Mouse (Mus musculus): ENCODE data around the gene Ifitm1.

DNA sequence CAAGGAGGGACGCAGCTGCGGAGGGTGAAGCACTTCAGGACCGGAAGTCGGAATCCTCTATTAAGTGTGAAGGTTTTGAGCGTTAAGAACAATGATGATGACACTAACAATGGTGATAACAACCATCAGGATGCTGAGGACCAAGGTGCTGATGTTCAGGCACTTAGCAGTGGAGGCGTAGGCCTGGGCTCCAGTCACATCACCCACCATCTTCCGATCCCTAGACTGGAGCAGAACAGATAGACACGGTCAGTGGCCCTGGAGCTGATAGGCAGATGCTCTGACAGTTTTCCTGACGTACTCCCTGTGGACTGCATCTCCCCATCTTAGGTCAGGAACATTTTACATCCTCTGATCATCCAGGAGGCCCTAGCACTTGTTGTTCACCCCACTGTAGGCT lies 42.6 kb downstream of the Ifitm1 start:
- TF ChIP-seq POLR2A (IDR thresholded peaks at IDR 0.05; ENCODE audit: insufficient read length, low read depth) (peak; percentile 33), POLR2AphosphoS2 (IDR thresholded peaks at IDR 0.05; ENCODE audit: insufficient read length, low read depth) (peak; percentile 48), TCF12 (IDR thresholded peaks at IDR 0.05; ENCODE audit: insufficient read depth, poor library complexity, severe bottlenecking) (no peak), MYOG (IDR thresholded peaks at IDR 0.05; ENCODE audit: control insufficient read depth in 1 of 3, insufficient read depth in 1 of 3, insufficient read length in 2 of 3, low read depth in 2 of 3) (no peak), USF1 (IDR thresholded peaks at IDR 0.05; ENCODE audit: low read depth) (no peak), E2F4 (IDR thresholded peaks at IDR 0.05; ENCODE audit: insufficient read depth) (no peak), CEBPB (IDR thresholded peaks at IDR 0.05; ENCODE audit: insufficient read depth, poor library complexity, severe bottlenecking) (no peak), TCF3 (IDR thresholded peaks at IDR 0.05; ENCODE audit: insufficient read length, low read depth) (no peak), MAX (IDR thresholded peaks at IDR 0.05; ENCODE audit: low read depth) (no peak), REST (IDR thresholded peaks at IDR 0.05; ENCODE audit: insufficient read depth, insufficient read length) (no peak), MYOD1 (IDR thresholded peaks at IDR 0.05; ENCODE audit: control insufficient read depth in 1 of 3, insufficient read length in 2 of 3, low read depth in 2 of 3) (no peak)

Measured in myocyte (in vitro differentiated cells).